Mouse (Mus musculus): ENCODE measurements around the gene Evl.

DNA sequence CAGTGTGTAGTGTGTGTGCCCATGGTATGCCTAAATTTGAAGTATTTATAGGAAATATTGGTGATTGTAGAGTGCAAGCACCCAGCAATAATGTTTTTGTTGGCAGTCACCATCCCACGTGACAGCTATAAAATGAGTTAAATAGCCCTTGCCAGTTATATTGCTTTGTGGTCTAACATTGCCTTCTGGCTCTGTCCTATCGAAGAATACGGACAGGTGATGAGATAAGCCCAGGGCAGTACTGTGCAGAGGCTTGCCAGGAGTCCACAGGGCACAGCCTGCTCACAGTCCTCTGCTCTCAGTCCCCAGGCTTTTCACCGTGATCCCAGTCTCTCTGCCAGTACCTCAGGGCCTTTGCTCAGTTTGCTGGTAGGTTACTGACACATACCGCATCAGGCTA, 67.9 kb downstream of the Evl start:
- TF ChIP-seq MAFK (IDR thresholded peaks at IDR 0.05; ENCODE audit: insufficient read depth, low read depth, low read length) (no peak), HCFC1 (IDR thresholded peaks at IDR 0.05; ENCODE audit: borderline replicate concordance, insufficient read depth, low read length) (no peak), ZC3H11A (IDR thresholded peaks at IDR 0.05; ENCODE audit: borderline replicate concordance, low read depth, low read length) (no peak), ZNF384 (IDR thresholded peaks at IDR 0.05; ENCODE audit: low read depth, low read length) (no peak), CHD2 (IDR thresholded peaks at IDR 0.05; ENCODE audit: low read depth, low read length) (no peak)
